In genomic region chr7:140048361-140049114, GRCm38 (mm10) we compare ENCODE assay signal across 7 mouse cellular contexts. TPM values are rescaled to one million over a fixed set of nuclear protein-coding genes. Genes with fewer than 3 reads are reported as not detected.
DNase-seq lines count a peak whose midpoint lies in the region; ATAC-seq lines count a peak whose summit lies in the region.

Gene Msx3, minus strand, starts transcription at chr7:140049089.

- peak within 1 kb of the TSS; percentile 38; the same call in 1 of the 2 replicates for H3K9ac ChIP-seq in forebrain, embryonic 13.5 days
- H3K9ac ChIP-seq in liver, embryonic 15.5 days, result no peak within 1 kb of the TSS

- H3K4me1 ChIP-seq in forebrain, embryonic 13.5 days, result peaks cover 25% of the 10 kb centered on the region
- peaks cover 10% of the 10 kb centered on the region; the same call in 1 of the 2 replicates for H3K4me1 ChIP-seq in liver, embryonic 15.5 days (replicated peaks)

- no peaks in the 10 kb centered on the region for H3K36me3 ChIP-seq in forebrain, embryonic 13.5 days (ENCODE audit: poor library complexity, severe bottlenecking)
- no peaks in the 10 kb centered on the region for H3K36me3 ChIP-seq in liver, embryonic 15.5 days (replicated peaks)

- under 1% methylated on average over 56 of the region's 56 CpGs for WGBS in forebrain, embryonic 13.5 days
- WGBS in liver, embryonic 15.5 days (ENCODE audit: insufficient replicate concordance), result 3% methylated on average over 56 of the region's 56 CpGs

- peak within 1 kb of the TSS; percentile 42 for H3K4me3 ChIP-seq in forebrain, embryonic 13.5 days
- peak within 1 kb of the TSS; percentile 36 for H3K4me3 ChIP-seq in liver, embryonic 15.5 days (replicated peaks)

- peak within 1 kb of the TSS; percentile 72 for H3K4me2 ChIP-seq in forebrain, embryonic 13.5 days
- H3K4me2 ChIP-seq in liver, embryonic 15.5 days, result peak within 1 kb of the TSS; percentile 58

- peaks cover 98% of the 10 kb centered on the region for H3K27me3 ChIP-seq in forebrain, embryonic 13.5 days
- H3K27me3 ChIP-seq in liver, embryonic 15.5 days, result peaks cover 99% of the 10 kb centered on the region

- ATAC-seq in forebrain, embryonic 13.5 days, result peak; percentile 57
- ATAC-seq in liver, embryonic 15.5 days (ENCODE audit: insufficient read depth), result no peak

- H3K9me3 ChIP-seq in forebrain, embryonic 13.5 days (replicated peaks), result no peaks in the 10 kb centered on the region
- H3K9me3 ChIP-seq in liver, embryonic 15.5 days (replicated peaks), result no peaks in the 10 kb centered on the region

- no peak within 1 kb of the TSS for H3K27ac ChIP-seq in forebrain, embryonic 13.5 days
- no peak within 1 kb of the TSS for H3K27ac ChIP-seq in liver, embryonic 15.5 days (replicated peaks)

- peak; percentile 36 for DNase-seq in thymus, postnatal 4 days
- DNase-seq in thymus, postnatal 36 days, result no peak
- no peak for DNase-seq in gastrocnemius, adult 8-10 months (ENCODE audit: low spot score in 2 of 2)
- no peak for DNase-seq in spleen, postnatal 36 days (ENCODE audit: low spot score in 2 of 2)
- DNase-seq in cerebellum, adult 9-11 months, result no peak

RNA-seq across cellular contexts. Expression of gene Msx3, which starts in this region (rescaled TPM):
- polyA plus RNA-seq in forebrain, embryonic 13.5 days (2015; fragmentation: Nextera tagmentation; extraction: Ambion mirVana), result 1.2 and 2.0 TPM in 2 replicates
- polyA plus RNA-seq in liver, embryonic 15.5 days (2015; fragmentation: Nextera tagmentation; extraction: Ambion mirVana), result not detected in 2 replicates
- not detected for total RNA-seq in gastrocnemius, adult 8-10 months (2022)
